Mouse (Mus musculus) lung, embryonic 14.5 days (tissue): ENCODE data around the gene Skp1a. TPM values are rescaled to one million over a fixed set of nuclear protein-coding genes. Genes with fewer than 3 reads are reported as not detected.

Experiments
- ATAC-seq: fragments of 200-750 bp; cut with Nextera tagmentation; 2 replicates; pipeline ENCODE4 v1.8.0; 2017; ENCODE audit warnings: mild to moderate bottlenecking, moderate TSS enrichment, moderate library complexity; ENCODE audit not compliant: insufficient read depth
- DNase-seq: peaks from one replicate; pipeline ENCODE4 v3.0.0-alpha.2; 2015
- H3K27ac ChIP-seq: fragments of 300-500 bp; sonication (generic); 2 replicates; pipeline ENCODE4 v1.5.1; 2014; ENCODE audit warnings: low read depth, mild to moderate bottlenecking, moderate library complexity
- H3K27me3 ChIP-seq: fragments of 300-500 bp; sonication (generic); 2 replicates; pipeline ENCODE4 v1.6.1; 2014; ENCODE audit warnings: low read length, control low read depth; ENCODE audit not compliant: insufficient read depth
- H3K36me3 ChIP-seq: fragments of 300-500 bp; sonication (generic); 2 replicates; pipeline ENCODE4 v1.6.1; 2014; ENCODE audit warnings: control low read depth; ENCODE audit not compliant: insufficient read depth
- H3K4me1 ChIP-seq: fragments of 300-500 bp; sonication (generic); 2 replicates; pipeline ENCODE4 v1.6.1; 2014; ENCODE audit warnings: antibody characterized with exemption, control low read depth; ENCODE audit not compliant: insufficient read depth
- H3K4me2 ChIP-seq: fragments of 300-500 bp; sonication (generic); 2 replicates; pipeline ENCODE4 v1.6.1; 2014; ENCODE audit warnings: mild to moderate bottlenecking
- H3K4me3 ChIP-seq: fragments of 300-500 bp; sonication (generic); 2 replicates; pipeline ENCODE4 v1.5.1; 2014; ENCODE audit warnings: low read depth, low read length
- H3K9ac ChIP-seq: fragments of 300-500 bp; sonication (generic); 2 replicates; pipeline ENCODE4 v1.6.1; 2014
- H3K9me3 ChIP-seq: fragments of 300-500 bp; sonication (generic); 2 replicates; pipeline ENCODE4 v1.6.1; 2016; ENCODE audit warnings: low read depth, low read length, control low read depth
- CTCF ChIP-seq: IDR thresholded peaks from 2 replicates; pipeline ENCODE4 v1.5.1; 2016; ENCODE audit warnings: antibody characterized with exemption, low read depth
- WGBS: fragments of 180-500 bp; shearing (Covaris S2); extraction: QIAGEN DNeasy Blood & Tissue Kit; methylation state at CpG from one replicate; pipeline ENCODE4 v1.1.7; 2014; 5-methylcytosine and 5-hydroxymethylcytosine counted together
- polyA plus RNA-seq: library from polyadenylated mRNA; unstranded; fragments of >200 nt; fragmentation: Nextera tagmentation; extraction: Ambion mirVana; gene quantifications from 2 replicates; pipeline ENCODE4 v1.2.1, GENCODE M21; 2014

Skp1a gene
- polyA plus RNA-seq, 1 experiment from 2014 or later, result 781 TPM

DNA sequence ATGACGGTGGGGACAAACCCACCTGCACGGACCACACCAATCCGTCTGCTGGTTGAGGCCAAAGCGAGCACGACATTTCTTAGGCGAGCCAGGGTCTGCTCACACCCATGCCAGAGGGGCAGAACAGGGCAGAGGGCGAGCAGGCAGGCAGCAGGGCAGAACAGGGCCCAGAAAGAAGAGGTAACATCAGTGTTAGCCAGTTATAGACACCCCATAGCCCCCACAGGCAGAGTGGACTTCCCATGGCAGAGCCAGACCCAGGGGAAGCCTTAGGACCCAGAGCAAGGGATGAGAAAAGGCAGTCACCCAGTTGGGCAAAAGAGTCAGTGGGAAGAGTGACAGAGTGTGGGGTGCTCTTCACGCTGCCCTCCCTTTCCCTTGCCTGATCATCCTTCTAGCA, 23.3 kb downstream of the Skp1a start:
- Histone ChIP-seq H3K27ac (no peak overlapping the region), H3K9ac (no peak overlapping the region), H3K36me3 (peaks cover 63% of the 10 kb centered on the region), H3K4me1 (no peaks in the 10 kb centered on the region), H3K27me3 (no peaks in the 10 kb centered on the region), H3K4me3 (no peak overlapping the region), H3K9me3 (no peaks in the 10 kb centered on the region), H3K4me2 (no peak overlapping the region)
- no peak for ATAC-seq
- WGBS, result 82% methylated on average over 8 of the region's 8 CpGs
- no peak for TF ChIP-seq CTCF
- DNase-seq, result no peak

DNA sequence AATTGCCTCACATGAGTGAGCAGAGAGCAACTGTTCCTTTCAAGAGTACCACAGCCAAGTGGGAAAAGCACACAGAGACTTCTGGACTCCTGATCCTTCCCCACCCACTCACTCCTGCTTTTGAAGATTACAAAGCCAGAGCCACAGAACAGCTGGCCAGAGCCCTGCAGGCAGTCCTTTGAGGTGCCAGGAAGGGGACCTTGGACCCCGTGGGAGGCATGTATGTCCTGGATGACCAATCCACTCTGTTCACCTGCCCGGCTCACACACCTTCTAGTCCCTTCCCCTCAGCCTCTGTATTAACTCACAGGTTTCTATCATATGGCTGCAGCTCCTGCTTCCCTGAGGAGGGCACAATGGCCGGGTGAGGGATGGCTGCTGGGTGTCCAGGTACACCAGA, 25.6 kb downstream of the Skp1a start:
- no peak for ATAC-seq
- no peaks in the 10 kb centered on the region for H3K9me3 ChIP-seq
- no peaks in the 10 kb centered on the region for H3K4me1 ChIP-seq
- DNase-seq, result no peak
- peaks cover 73% of the 10 kb centered on the region for H3K36me3 ChIP-seq
- no peak overlapping the region for H3K4me2 ChIP-seq
- WGBS, result 84% methylated on average over 3 of the region's 3 CpGs
- H3K27me3 ChIP-seq, result no peaks in the 10 kb centered on the region
- no peak overlapping the region for H3K9ac ChIP-seq
- H3K27ac ChIP-seq, result no peak overlapping the region
- H3K4me3 ChIP-seq, result no peak overlapping the region
- no peak for TF ChIP-seq CTCF

DNA sequence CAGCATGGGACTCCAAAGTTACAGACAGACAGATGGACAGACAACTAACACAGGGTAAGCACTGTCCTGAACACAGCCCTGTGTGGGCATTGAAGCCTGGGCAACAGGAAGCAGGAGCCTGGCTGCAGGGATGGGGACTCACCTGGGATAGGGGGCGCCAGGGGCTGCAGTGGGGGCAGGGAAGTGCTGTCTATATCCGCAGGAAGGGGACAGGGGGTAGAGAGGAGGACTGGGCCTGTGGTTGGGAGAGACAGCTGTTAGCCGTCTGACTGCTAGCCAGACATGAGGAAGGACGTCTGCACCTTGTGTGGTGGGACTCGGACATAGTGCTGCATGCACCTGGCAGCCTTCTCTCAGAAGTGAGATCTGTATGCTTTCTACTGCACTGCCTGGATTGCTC, 26.9 kb downstream of the Skp1a start:
- ATAC-seq (no peak), DNase-seq (no peak)
- no peaks in the 10 kb centered on the region for H3K4me1 ChIP-seq
- no peak overlapping the region for H3K4me2 ChIP-seq
- no peak overlapping the region for H3K27ac ChIP-seq
- no peak overlapping the region for H3K9ac ChIP-seq
- peaks cover 72% of the 10 kb centered on the region for H3K36me3 ChIP-seq
- H3K27me3 ChIP-seq, result no peaks in the 10 kb centered on the region
- 57% methylated on average over 5 of the region's 5 CpGs for WGBS
- H3K9me3 ChIP-seq, result no peaks in the 10 kb centered on the region
- no peak for TF ChIP-seq CTCF
- no peak overlapping the region for H3K4me3 ChIP-seq

DNA sequence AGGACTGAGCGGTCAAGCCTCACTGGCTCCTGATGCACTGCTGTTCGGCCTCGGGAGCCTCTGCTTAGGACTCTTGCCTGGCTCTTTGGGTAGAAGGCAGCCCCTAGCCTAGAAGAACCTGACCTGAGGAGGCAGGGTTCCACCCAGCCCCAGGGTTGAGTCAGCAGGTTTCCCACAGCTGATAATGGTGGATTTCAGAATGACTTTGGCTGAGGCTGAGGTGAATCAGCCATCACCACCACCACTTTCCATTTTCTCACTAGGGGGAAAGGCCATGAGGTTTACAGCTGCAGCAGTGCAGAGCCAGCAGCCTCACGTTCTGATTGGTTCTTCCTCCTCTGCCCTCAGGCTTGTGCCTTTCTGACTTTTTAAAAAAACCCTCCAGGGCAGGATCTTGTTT, 29.1 kb downstream of the Skp1a start:
- Histone ChIP-seq H3K36me3 (peaks cover 64% of the 10 kb centered on the region), H3K9me3 (no peaks in the 10 kb centered on the region), H3K27ac (no peak overlapping the region), H3K9ac (no peak overlapping the region), H3K27me3 (no peaks in the 10 kb centered on the region), H3K4me1 (no peaks in the 10 kb centered on the region; the same call in 1 of the 2 replicates), H3K4me3 (no peak overlapping the region), H3K4me2 (no peak overlapping the region)
- ATAC-seq, result no peak
- DNase-seq, result no peak
- WGBS, result 77% methylated on average over 4 of the region's 4 CpGs
- TF ChIP-seq CTCF, result no peak

DNA sequence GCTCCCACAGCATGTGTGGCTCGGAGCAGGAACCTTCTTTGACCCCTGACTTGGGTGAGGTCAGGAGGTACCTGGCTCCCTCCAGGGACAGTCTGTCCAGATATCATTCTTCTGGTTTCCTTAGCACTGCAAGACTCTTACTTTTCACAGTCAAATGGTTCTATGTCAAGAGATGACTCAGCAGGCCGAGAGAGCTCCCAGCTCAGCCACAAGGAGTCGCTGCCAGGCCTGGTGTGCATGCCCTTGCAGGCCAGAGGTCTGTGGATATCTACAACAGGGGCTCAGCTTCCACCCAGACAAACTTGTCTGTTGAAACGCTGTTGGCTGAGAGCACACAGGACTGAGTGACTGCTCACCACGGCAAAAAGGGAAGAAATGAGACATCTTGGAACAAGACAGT, 30.1 kb downstream of the Skp1a start:
- Histone ChIP-seq H3K27ac (no peak overlapping the region), H3K36me3 (peaks cover 53% of the 10 kb centered on the region), H3K9ac (no peak overlapping the region), H3K4me3 (no peak overlapping the region), H3K4me2 (no peak overlapping the region), H3K4me1 (no peaks in the 10 kb centered on the region; the same call in 1 of the 2 replicates), H3K9me3 (no peaks in the 10 kb centered on the region), H3K27me3 (no peaks in the 10 kb centered on the region)
- WGBS, result 49% methylated on average over 5 of the region's 5 CpGs
- ATAC-seq, result no peak
- DNase-seq, result peak; percentile 67
- TF ChIP-seq CTCF, result peak; percentile 75

DNA sequence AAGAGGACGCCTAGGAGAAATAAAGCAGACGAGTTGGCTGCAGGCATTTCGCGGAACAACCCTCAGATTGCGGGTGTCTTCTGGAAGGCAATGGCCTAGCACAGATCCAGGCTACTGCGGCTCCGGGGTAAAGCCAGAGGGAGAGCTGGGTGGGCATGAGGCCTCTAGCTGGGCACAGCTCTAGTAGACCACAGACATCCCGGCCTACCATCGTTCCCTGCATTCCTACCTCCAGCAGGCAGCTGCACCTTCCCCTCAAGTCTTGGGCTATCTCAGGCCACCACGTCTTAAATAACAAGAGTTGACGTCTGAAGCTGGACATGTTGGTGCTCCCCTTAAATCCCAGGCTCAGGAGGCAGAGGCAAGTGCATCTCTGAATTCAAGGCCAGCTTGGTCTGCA, 30.5 kb downstream of the Skp1a start:
- ATAC-seq, result no peak

DNA sequence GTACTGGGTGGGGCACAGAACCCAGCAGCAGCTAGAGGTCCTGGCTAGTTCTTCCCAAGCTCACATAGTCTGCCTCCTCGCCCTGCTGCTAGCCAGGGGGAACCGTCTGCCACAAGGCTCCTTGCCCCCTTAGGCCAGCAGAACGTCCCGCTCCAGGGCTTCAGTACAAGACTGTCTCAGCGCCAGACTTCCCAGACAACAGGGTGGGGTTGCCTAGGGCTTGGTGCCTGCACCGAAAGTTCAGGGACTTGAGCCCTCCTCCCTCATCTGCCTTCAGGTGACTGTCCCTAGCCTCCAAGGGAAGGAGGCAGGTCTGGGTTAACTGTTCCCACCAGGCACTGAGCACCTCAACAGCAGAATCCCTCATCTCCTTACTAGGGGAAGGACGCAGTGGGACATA, 33.1 kb downstream of the Skp1a start:
- H3K9me3 ChIP-seq, result no peaks in the 10 kb centered on the region
- no peak overlapping the region for H3K4me2 ChIP-seq
- WGBS, result 72% methylated on average over 7 of the region's 7 CpGs
- H3K4me1 ChIP-seq, result peaks cover 7% of the 10 kb centered on the region; the same call in 1 of the 2 replicates
- no peak overlapping the region for H3K9ac ChIP-seq
- no peak overlapping the region for H3K4me3 ChIP-seq
- ATAC-seq, result no peak
- H3K36me3 ChIP-seq, result peaks cover 27% of the 10 kb centered on the region
- no peak overlapping the region for H3K27ac ChIP-seq
- DNase-seq, result no peak
- no peak for TF ChIP-seq CTCF
- no peaks in the 10 kb centered on the region for H3K27me3 ChIP-seq

More for the DNA sequence above, 30.5 kb downstream of the Skp1a start:
- Histone ChIP-seq H3K9me3 (no peaks in the 10 kb centered on the region), H3K4me3 (no peak overlapping the region), H3K9ac (no peak overlapping the region), H3K27ac (no peak overlapping the region), H3K4me2 (no peak overlapping the region), H3K36me3 (peaks cover 50% of the 10 kb centered on the region), H3K4me1 (no peaks in the 10 kb centered on the region; the same call in 1 of the 2 replicates), H3K27me3 (no peaks in the 10 kb centered on the region)
- no peak for DNase-seq
- TF ChIP-seq CTCF, result no peak
- WGBS, result 89% methylated on average over 11 of the region's 11 CpGs
